Mouse (Mus musculus) brain, adult 2 months (tissue): ENCODE data around the gene Mphosph9.
"Not testable (repeated sequence)": the region's sequence is repeated elsewhere in the genome, so short reads cannot be mapped to it uniquely, and the experiment has no call there.

Experiments used
- DNase-seq: peaks from one replicate; pipeline ENCODE4 v3.0.0; 2011; ENCODE audit warnings: low read depth, low spot score

Mphosph9 gene

GRCm38 (mm10) chr5:124342897-124343296 is 15.1 kb upstream of the Mphosph9 start:
- DNase-seq = peak; percentile 27

- DNase-seq = not testable (repeated sequence)
Observed at GRCm38 (mm10) chr5:124341753-124342339, 14.1 kb upstream of the Mphosph9 start.

DNA sequence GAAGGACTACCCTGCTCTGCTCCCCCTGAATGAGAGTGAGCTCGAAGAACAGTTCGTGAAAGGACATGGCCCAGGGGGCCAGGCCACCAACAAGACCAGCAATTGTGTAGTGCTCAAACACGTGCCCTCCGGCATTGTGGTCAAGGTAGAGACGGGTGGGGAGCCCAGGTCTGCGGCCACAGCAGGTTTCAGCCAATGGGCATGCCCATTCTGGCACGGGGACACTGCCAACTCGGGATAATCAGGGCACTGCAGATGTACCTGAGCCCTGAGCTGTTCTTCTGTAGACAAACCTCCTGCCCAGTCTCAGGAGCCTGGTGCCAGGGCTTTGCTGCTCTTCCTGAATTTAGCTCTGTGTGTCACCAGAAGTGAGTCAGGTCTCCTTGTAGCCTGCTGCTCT is 11.0 kb upstream of the Mphosph9 start:
- peak; percentile 78 for DNase-seq

GRCm38 (mm10) chr5:124337909-124338308 is 10.1 kb upstream of the Mphosph9 start:
- peak; percentile 82 for DNase-seq

- no peak for DNase-seq
Observed at GRCm38 (mm10) chr5:124337103-124337502, 9.3 kb upstream of the Mphosph9 start.

DNA sequence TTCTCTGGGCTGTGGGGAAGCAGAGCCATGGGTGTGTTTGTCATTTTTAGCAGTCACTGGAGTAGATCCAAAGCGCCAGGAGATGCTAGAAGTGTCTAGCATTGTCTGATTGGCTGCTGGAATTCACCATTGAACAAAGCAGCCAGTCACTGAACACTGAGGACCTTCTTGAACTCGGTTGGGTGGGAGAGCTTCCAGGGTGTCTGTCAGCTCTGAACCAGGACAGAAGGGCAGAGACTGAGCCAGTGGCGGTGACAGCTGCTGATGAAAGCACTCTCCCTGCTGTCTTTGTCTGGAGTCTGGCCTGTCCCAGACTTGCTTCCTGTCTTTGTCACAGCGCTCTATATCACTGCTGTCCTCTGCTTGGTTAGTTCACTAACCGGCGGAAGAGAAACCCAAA is 6.6 kb upstream of the Mphosph9 start:
- DNase-seq = peak; percentile 95

GRCm38 (mm10) chr5:124330086-124330485 is 2.3 kb upstream of the Mphosph9 start:
- DNase-seq = no peak

DNA sequence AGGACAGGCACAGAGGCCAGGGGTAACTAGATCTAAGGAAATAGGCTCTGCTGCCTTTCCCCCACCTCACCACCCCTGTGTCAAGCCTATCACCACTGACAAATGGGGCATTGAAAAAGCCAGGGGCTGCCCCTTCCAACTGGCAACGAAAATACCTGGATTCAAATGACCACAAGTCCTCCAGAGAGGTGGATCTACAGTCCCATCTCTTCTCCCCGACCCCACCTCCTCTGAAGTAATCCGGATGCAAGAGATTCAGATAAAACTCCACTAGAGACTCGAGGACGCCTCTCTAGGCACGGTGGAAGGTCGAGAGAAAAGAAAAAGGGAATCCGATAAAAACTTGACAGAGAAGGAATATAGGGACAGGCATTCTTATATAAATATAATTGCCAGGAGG is 943 bp downstream of the Mphosph9 start:
- DNase-seq = no peak

GRCm38 (mm10) chr5:124317648-124318047 is 10.1 kb downstream of the Mphosph9 start:
- no peak for DNase-seq

DNA sequence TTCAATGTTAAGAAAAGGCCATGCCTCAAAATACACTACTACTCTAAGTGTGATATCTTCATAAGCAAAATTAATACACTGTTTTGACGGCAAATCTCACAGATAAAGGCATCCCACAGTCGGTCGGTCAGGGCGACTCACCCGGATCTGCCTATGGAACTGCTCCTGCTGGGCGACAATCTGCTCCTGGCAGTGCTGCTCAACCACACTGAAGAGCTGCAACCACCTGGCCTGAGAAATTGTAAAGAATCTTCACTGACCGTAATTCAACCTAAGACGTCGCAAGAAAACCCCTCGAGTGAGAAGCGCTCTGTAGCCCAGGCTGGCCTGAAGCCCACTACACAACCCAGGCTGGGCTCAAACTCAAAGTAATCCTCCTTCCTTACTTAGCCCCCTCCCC is 11.8 kb downstream of the Mphosph9 start:
- DNase-seq = peak; percentile 94

DNA sequence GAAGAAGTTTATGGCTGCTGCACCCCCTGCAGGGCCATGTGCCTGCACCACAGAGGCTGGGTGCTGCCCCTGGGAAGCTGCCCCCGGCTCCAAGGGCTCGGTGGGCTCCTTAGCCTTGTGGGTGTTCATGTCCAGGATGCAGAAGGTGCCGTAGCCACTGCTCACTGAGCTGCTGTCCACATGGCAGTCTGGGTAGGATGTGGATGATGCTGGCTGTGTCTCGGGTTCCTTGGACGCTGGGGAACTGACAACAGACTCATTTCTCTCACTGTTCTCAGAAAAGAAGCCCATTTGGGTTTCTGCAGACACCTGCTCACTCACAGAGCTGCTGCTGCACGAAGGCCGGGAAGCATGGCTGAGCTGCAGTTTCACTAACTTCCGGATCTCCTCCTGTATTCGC is 12.3 kb downstream of the Mphosph9 start:
- peak; percentile 69 for DNase-seq

DNA sequence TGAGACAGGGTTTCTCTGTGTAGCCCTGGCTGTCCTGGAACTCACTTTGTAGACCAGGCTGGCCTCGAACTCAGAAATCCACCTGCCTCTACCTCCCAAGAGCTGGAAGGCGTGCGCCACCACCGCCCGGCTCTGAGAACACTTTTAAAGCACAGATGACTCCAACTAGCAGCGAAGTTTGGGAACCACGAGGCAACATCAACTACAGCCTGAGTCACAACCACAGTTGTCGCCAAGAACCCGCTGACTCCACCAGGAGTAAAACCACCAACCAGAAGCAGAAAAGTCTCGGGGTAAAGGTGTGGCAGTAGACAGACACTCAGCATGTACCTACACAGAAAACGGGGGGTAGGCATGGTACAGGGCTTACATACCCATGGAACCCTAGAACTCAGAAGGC is 17.7 kb downstream of the Mphosph9 start:
- peak; percentile 24 for DNase-seq

DNA sequence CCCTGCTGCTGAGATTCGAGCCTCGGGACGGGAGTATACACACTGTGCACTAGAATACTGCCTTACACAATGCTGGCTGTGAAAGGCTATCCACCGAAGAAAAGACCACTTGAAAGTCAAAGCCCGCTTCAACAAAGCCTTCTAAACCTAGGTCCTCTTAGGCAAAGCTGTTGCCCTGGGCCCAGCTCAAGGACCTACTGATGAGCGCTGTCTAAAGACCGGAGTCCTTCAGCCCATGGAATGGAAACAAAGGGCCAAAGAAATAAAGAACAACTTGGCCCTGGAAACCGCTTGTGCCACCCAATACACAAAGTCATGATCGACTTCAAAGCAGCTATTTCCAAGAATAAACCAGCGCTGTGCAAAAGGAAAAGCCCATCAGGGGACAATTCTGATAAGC is 18.6 kb downstream of the Mphosph9 start:
- no peak for DNase-seq

DNA sequence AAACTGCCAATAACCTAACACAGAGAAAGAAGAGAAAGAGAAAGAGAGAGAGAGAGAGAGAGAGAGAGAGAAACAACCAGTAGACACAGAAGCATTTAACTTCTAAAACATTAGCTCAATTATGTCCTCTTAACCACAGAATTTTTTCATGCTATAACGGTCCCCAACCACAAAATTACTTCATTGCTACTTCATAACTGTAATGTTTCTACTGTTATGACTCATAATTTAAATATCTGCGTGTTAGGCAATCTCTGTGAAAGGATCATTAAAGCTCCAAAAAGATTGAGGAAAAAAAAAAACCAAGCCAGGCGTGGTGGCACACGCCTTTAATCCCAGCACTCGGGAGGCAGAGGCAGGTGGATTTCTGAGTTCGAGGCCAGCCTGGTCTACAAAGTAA is 24.9 kb downstream of the Mphosph9 start:
- DNase-seq = not testable (repeated sequence)

DNA sequence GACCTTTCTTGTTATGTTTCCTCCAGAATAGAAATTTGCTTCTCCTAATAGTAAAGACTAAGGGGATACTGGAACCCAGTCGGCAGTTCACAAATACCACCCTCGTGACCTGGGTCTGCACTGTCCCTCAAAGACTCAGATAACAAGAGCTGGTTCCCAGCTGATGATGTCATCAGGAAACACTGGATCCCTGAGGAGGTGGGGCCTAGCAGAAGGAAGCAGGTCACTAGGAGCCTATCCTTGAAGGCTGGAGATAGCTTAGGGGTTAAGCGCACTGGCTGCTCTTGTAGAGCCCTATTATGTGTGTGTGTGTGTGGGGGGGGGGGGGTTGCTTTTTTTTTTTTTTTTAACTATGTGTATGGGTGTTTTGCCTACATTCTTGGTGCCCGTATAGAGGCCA is 27.6 kb downstream of the Mphosph9 start:
- DNase-seq = no peak

DNA sequence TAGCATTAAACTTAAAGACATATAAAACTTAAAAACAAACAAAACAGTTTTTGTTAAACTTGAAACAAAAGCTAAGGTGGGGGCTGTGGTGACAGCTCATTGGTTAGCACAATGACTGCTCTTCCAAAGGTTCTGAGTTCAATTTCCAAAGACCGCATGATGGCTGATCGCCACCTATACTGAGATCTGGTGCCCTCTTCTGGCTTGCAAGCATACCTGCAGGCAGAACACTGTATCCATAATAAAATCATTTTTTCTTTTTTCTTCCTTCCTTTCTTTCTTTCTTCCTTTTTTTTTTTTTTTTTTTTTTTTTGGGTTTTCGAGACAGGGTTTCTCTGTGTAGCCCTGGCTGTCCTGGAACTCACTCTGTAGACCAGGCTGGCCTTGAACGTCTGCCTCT is 28.5 kb downstream of the Mphosph9 start:
- peak; percentile 56 for DNase-seq

DNA sequence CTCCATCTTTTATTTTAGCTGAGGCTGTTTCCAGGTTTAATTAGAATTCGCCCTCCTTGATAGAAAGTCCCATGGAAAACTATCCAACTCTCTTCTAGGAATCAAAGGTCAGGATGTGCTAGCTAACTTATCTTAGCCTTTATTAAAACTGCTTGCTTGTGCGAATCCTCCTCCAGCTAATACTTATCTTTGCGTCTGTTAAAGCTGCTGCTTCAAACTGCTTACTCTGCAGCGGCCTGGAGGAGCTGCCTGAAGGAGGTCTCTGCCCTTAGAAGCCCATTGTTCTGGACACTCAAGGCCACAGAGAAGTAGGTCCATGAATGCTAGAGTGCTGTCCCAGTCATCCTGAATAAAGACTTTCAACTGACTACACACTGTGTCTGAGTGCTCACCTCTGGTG is 31.3 kb downstream of the Mphosph9 start:
- no peak for DNase-seq

DNA sequence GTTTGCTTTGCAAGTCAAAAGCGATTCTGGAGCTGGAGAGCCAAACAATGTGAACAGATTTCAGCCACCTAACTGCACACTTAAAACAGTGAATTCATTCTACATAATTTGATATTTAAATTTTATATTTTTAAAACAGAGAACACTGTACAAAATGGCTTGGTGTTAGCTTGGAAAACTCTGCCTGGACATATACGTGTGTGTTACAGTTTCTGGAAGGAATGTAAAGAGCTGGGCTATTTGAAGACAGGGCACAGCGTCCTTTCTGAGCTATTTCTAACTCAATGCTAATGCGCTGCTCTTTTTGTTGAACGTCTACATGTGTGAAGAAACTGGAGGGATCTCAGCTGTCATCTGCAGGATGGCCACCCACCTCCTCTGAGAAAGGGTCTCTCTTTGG is 33.8 kb downstream of the Mphosph9 start:
- DNase-seq = peak; percentile 49

DNA sequence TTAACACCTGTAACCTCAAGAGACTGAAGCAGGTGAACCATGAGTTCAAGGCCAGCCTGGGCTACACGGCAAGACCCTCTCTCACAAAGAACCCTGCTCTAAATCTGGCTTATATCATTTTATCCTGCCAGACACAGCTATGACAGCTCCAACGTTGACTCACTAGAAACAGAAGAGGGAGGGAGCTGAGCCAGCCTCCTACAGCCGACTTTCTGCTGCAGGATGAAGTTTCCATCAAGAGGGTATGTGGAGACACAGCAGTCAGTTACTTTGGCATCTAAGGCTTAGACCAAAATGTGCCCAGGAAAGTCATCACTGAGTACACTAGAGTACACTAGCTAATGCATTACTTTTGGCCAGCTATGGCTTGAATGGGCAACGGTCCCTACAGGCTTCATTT is 37.6 kb downstream of the Mphosph9 start:
- DNase-seq = peak; percentile 62

- peak; percentile 57 for DNase-seq
Observed at GRCm38 (mm10) chr5:124287616-124288247, 40.0 kb downstream of the Mphosph9 start.

DNA sequence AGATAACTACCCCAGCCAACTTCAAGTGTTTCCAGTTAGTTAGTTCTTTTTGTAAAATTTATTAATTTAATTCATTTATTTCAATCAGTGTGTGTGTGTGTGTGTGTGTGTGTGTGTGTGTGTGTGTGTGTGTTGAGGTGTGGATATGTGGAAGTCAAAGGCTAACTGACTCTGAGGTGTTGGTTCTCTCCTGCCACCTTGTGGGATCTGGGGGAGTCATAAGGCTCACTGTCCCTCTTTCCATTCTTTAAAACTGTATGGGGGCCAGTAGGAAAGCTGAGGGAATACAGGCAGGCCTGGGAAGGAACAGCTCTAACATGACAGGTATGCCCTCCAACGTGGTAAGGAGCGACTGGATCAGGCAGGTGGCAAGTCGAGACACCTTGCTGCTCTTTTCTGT is 43.4 kb downstream of the Mphosph9 start:
- DNase-seq = peak; percentile 39

- DNase-seq = no peak
Observed at GRCm38 (mm10) chr5:124282854-124283253, 44.9 kb downstream of the Mphosph9 start.

DNA sequence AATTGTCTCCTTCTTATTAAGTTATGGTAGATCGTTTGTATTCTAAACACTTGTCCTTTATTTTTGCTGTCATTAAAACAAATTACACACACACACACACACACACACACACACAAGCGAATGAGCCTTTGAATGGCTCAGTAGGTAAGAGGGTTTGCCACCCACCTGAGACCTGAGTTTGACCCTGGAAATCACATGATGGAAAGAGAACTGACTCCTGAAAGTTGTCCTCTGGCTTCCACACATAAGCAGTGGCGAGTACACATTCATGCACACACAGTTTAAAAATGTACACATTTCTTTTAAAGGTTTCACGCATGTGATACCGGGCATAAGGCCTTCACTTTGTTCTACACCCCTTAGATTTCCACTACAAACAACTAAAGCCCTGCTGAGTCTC is 57.5 kb downstream of the Mphosph9 start:
- DNase-seq = no peak

GRCm38 (mm10) chr5:124269661-124270060 is 58.1 kb downstream of the Mphosph9 start:
- DNase-seq = peak; percentile 30
